Mouse (Mus musculus): ENCODE data around the gene Col6a5. TPM values are rescaled to one million over a fixed set of nuclear protein-coding genes. Genes with fewer than 3 reads are reported as not detected.

Gene Col6a5
- 0.52 and 1.6 TPM in 2 replicates for polyA plus RNA-seq (2012; rRNA removed)

GRCm38 (mm10) chr9:105960533-105960932 is at the start of gene Col6a5:
TSS of gene Col6a5 (minus strand) at chr9:105960643.
- 10% methylated on average over 13 of the region's 13 CpGs for WGBS
- no peak for DNase-seq (ENCODE audit: low read depth, low spot score)

- DNase-seq (ENCODE audit: low read depth, low spot score) = no peak
- 69% methylated on average over 11 of the region's 11 CpGs for WGBS
Observed at GRCm38 (mm10) chr9:105997955-105998354, 37.5 kb upstream of the Col6a5 start.

- 70% methylated on average over 6 of the region's 6 CpGs for WGBS
- DNase-seq (ENCODE audit: low read depth, low spot score) = no peak
Observed at GRCm38 (mm10) chr9:105992425-105992824, 32.0 kb upstream of the Col6a5 start.

- DNase-seq (ENCODE audit: low read depth, low spot score) = no peak
- WGBS = 64% methylated on average over 6 of the region's 6 CpGs
Observed at GRCm38 (mm10) chr9:105990099-105990498, 29.7 kb upstream of the Col6a5 start.

GRCm38 (mm10) chr9:105989468-105989867 is 29.0 kb upstream of the Col6a5 start:
- WGBS = 81% methylated on average over 6 of the region's 6 CpGs
- no peak for DNase-seq (ENCODE audit: low read depth, low spot score)

GRCm38 (mm10) chr9:105988096-105988495 is 27.7 kb upstream of the Col6a5 start:
- no peak for DNase-seq (ENCODE audit: low read depth, low spot score)
- WGBS = 66% methylated on average over 8 of the region's 8 CpGs

- 38% methylated on average over 10 of the region's 10 CpGs for WGBS
- no peak for DNase-seq (ENCODE audit: low read depth, low spot score)
Observed at GRCm38 (mm10) chr9:105984931-105985519, 24.6 kb upstream of the Col6a5 start.

- WGBS = 84% methylated on average over 8 of the region's 8 CpGs
- DNase-seq (ENCODE audit: low read depth, low spot score) = no peak
Observed at GRCm38 (mm10) chr9:105978479-105978878, 18.0 kb upstream of the Col6a5 start.

- 17% methylated on average over 13 of the region's 13 CpGs for WGBS
- DNase-seq (ENCODE audit: low read depth, low spot score) = no peak
Observed at GRCm38 (mm10) chr9:105976871-105977270, 16.4 kb upstream of the Col6a5 start.

GRCm38 (mm10) chr9:105976314-105976713 is 15.9 kb upstream of the Col6a5 start:
- DNase-seq (ENCODE audit: low read depth, low spot score) = no peak
- 42% methylated on average over 6 of the region's 6 CpGs for WGBS

- 20% methylated on average over 1 of the region's 1 CpGs for WGBS
- no peak for DNase-seq (ENCODE audit: low read depth, low spot score)
Observed at GRCm38 (mm10) chr9:105973736-105974135, 13.3 kb upstream of the Col6a5 start.

GRCm38 (mm10) chr9:105972031-105972430 is 11.6 kb upstream of the Col6a5 start:
- 93% methylated on average over 3 of the region's 3 CpGs for whole genome bisulfite sequencing
- DNase-seq (ENCODE audit: low read depth, low spot score) = no peak

- no peak for DNase-seq (ENCODE audit: low read depth, low spot score)
- 88% methylated on average over 14 of the region's 14 CpGs for WGBS
Observed at GRCm38 (mm10) chr9:105971351-105971894, 11.0 kb upstream of the Col6a5 start.

- 72% methylated on average over 5 of the region's 5 CpGs for WGBS
- no peak for DNase-seq (ENCODE audit: low read depth, low spot score)
Observed at GRCm38 (mm10) chr9:105970901-105971300, 10.5 kb upstream of the Col6a5 start.

- 78% methylated on average over 5 of the region's 5 CpGs for WGBS
- DNase-seq (ENCODE audit: low read depth, low spot score) = no peak
Observed at GRCm38 (mm10) chr9:105967976-105968375, 7.5 kb upstream of the Col6a5 start.

- no peak for DNase-seq (ENCODE audit: low read depth, low spot score)
- 60% methylated on average over 1 of the region's 1 CpGs for WGBS
Observed at GRCm38 (mm10) chr9:105959116-105959515, 1.3 kb downstream of the Col6a5 start.

- DNase-seq (ENCODE audit: low read depth, low spot score) = no peak
- WGBS = 83% methylated on average over 1 of the region's 1 CpGs
Observed at GRCm38 (mm10) chr9:105949755-105950154, 10.7 kb downstream of the Col6a5 start.

- no peak for DNase-seq (ENCODE audit: low read depth, low spot score)
- 49% methylated on average over 3 of the region's 3 CpGs for whole genome bisulfite sequencing
Observed at GRCm38 (mm10) chr9:105947577-105947976, 12.9 kb downstream of the Col6a5 start.

GRCm38 (mm10) chr9:105933816-105934215 is 26.6 kb downstream of the Col6a5 start:
- 60% methylated on average over 6 of the region's 6 CpGs for WGBS
- DNase-seq (ENCODE audit: low read depth, low spot score) = no peak

- no peak for DNase-seq (ENCODE audit: low read depth, low spot score)
- WGBS = 69% methylated on average over 4 of the region's 4 CpGs
Observed at GRCm38 (mm10) chr9:105929287-105929686, 31.2 kb downstream of the Col6a5 start.

- WGBS = 75% methylated on average over 6 of the region's 6 CpGs
- DNase-seq (ENCODE audit: low read depth, low spot score) = no peak
Observed at GRCm38 (mm10) chr9:105928406-105929071, 31.9 kb downstream of the Col6a5 start.

All from large intestine, adult 2 months (tissue).